Mouse (Mus musculus): Measurements from ENCODE around the gene Phrf1.

Phrf1 gene

GRCm38 (mm10) chr7:141228279-141229067, at the start of gene Phrf1:
Gene Phrf1, plus strand, starts transcription at chr7:141228784.
- peak; percentile 95 for DNase-seq

- no peak for DNase-seq
These were observed 40.4 kb upstream of the Phrf1 start for GRCm38 (mm10) chr7:141188194-141188593.

GRCm38 (mm10) chr7:141188733-141189132, 39.9 kb upstream of the Phrf1 start:
- no peak for DNase-seq

- DNase-seq = no peak
These were observed 38.4 kb upstream of the Phrf1 start for GRCm38 (mm10) chr7:141190220-141190619.

- no peak for DNase-seq
These were observed 37.5 kb upstream of the Phrf1 start for GRCm38 (mm10) chr7:141191036-141191435.

- DNase-seq = no peak
These were observed 36.5 kb upstream of the Phrf1 start for GRCm38 (mm10) chr7:141191796-141192685.

- no peak for DNase-seq
These were observed 35.7 kb upstream of the Phrf1 start for GRCm38 (mm10) chr7:141192776-141193347.

GRCm38 (mm10) chr7:141193348-141193856, 35.2 kb upstream of the Phrf1 start:
- DNase-seq = peak in 1 of 2 experiments; percentile 23

- peak; percentile 96 to 97 for DNase-seq
These were observed 34.6 kb upstream of the Phrf1 start, which contains the start of the genes Hras and Lrrc56 for GRCm38 (mm10) chr7:141193948-141194347. Gene Hras, minus strand, starts transcription at chr7:141194005. Gene Lrrc56, plus strand, starts transcription at chr7:141194157.

GRCm38 (mm10) chr7:141194409-141194808, 34.2 kb upstream of the Phrf1 start:
- DNase-seq = no peak

GRCm38 (mm10) chr7:141194830-141195229, 33.8 kb upstream of the Phrf1 start:
- DNase-seq = peak; percentile 100

- DNase-seq = no peak
These were observed 32.8 kb upstream of the Phrf1 start for GRCm38 (mm10) chr7:141195754-141196153.

- DNase-seq = no peak
These were observed 31.8 kb upstream of the Phrf1 start for GRCm38 (mm10) chr7:141196619-141197282.

GRCm38 (mm10) chr7:141198121-141198520, 30.5 kb upstream of the Phrf1 start:
- no peak for DNase-seq

- no peak for DNase-seq
These were observed 24.0 kb upstream of the Phrf1 start for GRCm38 (mm10) chr7:141204546-141204945.

GRCm38 (mm10) chr7:141205504-141205903, 23.1 kb upstream of the Phrf1 start:
- DNase-seq = no peak

- no peak for DNase-seq
These were observed 22.2 kb upstream of the Phrf1 start for GRCm38 (mm10) chr7:141206182-141206937.

- DNase-seq = no peak
These were observed 19.1 kb upstream of the Phrf1 start for GRCm38 (mm10) chr7:141209526-141209925.

GRCm38 (mm10) chr7:141210137-141210536, 18.4 kb upstream of the Phrf1 start:
- no peak for DNase-seq

GRCm38 (mm10) chr7:141210606-141211131, 17.9 kb upstream of the Phrf1 start:
- no peak for DNase-seq

GRCm38 (mm10) chr7:141213133-141213532, 15.5 kb upstream of the Phrf1 start:
- no peak for DNase-seq
